Mouse (Mus musculus): ENCODE measurements around the gene Vasp.

GRCm38 (mm10) chr7:19272173-19272764 is 652 bp upstream of the Vasp start:
- TF ChIP-seq CTCF (IDR thresholded peaks at IDR 0.05; ENCODE audit: low read depth) (no peak), EP300 (optimal IDR thresholded peaks at IDR 0.05) (no peak)
